Mouse (Mus musculus) lung, postnatal 0 days (tissue): ENCODE results near the gene Ccr2.

ENCODE experiments used
- CTCF ChIP-seq: IDR thresholded peaks from 2 replicates; pipeline ENCODE4 v1.5.1; 2016; ENCODE audit warnings: antibody characterized with exemption, mild to moderate bottlenecking
- EP300 ChIP-seq: IDR thresholded peaks from 2 replicates; pipeline ENCODE4 v1.6.1; 2016; ENCODE audit warnings: antibody characterized with exemption, mild to moderate bottlenecking, control low read depth

GRCm38 (mm10) chr9:124111997-124112396 is 10.2 kb downstream of the Ccr2 start:
- TF ChIP-seq EP300 (no peak), CTCF (no peak)
